Mouse (Mus musculus): Measurements from ENCODE around the gene Prrt4. TPM values are rescaled to one million over a fixed set of nuclear protein-coding genes. Genes with fewer than 3 reads are reported as not detected.
"Not testable (repeated sequence)": the region's sequence is repeated elsewhere in the genome, so short reads cannot be mapped to it uniquely, and the experiment has no call there.

Gene Prrt4
- polyA plus RNA-seq, 1 experiment = 0.52 TPM

DNA sequence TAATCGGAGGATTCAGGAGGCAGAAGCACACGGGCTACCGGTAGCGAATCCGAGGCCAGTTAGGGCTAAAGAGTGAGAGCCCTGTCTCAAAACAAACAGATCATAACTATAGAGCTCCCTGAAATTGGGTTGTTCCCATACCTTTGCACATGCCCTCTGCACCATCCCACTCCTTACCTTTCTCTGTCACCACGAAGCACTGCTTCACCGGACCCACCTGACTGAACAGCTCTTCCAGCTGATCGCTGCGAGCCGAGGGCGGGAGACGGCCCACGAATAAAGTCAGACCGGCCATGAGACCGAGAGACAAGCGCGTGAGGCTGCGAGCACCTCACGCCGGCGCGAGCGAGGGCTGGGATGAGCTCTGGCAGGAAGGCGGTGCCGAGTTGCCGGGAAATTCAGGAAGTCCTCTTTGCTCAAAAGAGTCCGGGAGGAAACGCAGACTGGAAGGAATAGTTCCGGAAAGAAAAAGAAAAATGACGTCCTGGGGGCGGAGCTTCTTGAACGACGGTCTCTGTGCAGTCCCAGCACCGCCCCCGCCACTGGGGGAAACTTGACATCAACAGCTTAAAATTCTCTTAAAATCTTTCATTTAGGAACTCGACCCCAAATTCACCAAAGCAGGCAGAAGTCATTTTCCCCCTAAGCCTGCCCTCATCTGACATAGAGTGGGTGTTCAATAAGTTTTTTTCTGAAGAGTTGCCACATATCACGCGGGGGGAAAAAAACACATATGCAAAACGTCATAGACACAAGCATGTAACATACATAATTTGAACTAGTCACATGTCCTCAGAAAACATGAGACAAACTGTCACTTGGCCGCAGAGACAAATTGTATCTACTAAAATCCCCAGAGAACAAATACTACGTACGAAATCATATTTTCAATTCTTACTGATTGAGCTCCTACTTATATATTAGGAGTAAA lies 14.8 kb downstream of the Prrt4 start, which contains the start of gene Rbm28:
Rbm28 (minus strand) TSS at position 693 of the 931 bp plus-strand sequence.
- Histone ChIP-seq H3K9me3 (replicated peaks; ENCODE audit: control insufficient read depth, insufficient read depth, low read length, poor library complexity, severe bottlenecking) (no peaks in the 10 kb centered on the region), H3K4me3 (ENCODE audit: low read depth, low read length) (peak within 1 kb of the TSS; percentile 89), H3K36me3 (ENCODE audit: control insufficient read depth, insufficient read depth, low read length, poor library complexity, severe bottlenecking) (peaks cover 6% of the 10 kb centered on the region), H3K4me1 (ENCODE audit: control insufficient read depth, insufficient read depth, low read length) (no peaks in the 10 kb centered on the region), H3K27ac (ENCODE audit: insufficient read depth, low read length) (no peak within 1 kb of the TSS), H3K9ac (ENCODE audit: low read depth, poor library complexity, severe bottlenecking) (peak within 1 kb of the TSS; percentile 54), H3K27me3 (ENCODE audit: control insufficient read depth, insufficient read depth, low read length, poor library complexity, severe bottlenecking) (no peaks in the 10 kb centered on the region; the same call in 1 of the 2 replicates)
- no peak for TF ChIP-seq CTCF (IDR thresholded peaks at IDR 0.05; ENCODE audit: low read depth, low read length)
- no peak for TF ChIP-seq EP300 (IDR thresholded peaks at IDR 0.05; ENCODE audit: insufficient read depth, low read depth, low read length)
- peak; percentile 67 for TF ChIP-seq POLR2A (IDR thresholded peaks at IDR 0.05; ENCODE audit: insufficient read depth, low read length)

DNA sequence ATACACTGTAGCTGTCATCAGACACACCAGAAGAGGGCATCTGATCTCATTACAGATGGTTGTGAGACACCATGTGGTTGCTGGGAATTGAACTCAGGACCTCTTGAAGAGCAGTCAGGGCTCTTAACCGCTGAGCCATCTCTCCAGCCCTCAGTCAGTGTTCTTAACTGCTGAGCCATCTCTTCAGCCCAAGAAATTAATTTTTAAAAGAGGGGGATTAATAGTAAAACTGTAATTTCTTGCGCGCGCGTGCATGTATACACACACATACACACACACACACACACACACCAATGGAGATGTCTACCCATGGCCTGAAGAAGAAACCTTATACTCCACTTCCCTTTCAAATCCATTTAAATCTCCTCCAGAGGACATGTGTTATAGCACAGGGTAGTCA lies 18.1 kb downstream of the Prrt4 start:
- not testable (repeated sequence) for H3K9ac ChIP-seq (ENCODE audit: low read depth, poor library complexity, severe bottlenecking); H3K9me3 ChIP-seq (replicated peaks; ENCODE audit: control insufficient read depth, insufficient read depth, low read length, poor library complexity, severe bottlenecking); H3K27ac ChIP-seq (ENCODE audit: insufficient read depth, low read length); H3K27me3 ChIP-seq (ENCODE audit: control insufficient read depth, insufficient read depth, low read length, poor library complexity, severe bottlenecking); H3K4me3 ChIP-seq (ENCODE audit: low read depth, low read length); H3K4me1 ChIP-seq (ENCODE audit: control insufficient read depth, insufficient read depth, low read length)
- peaks cover 34% of the 10 kb centered on the region for H3K36me3 ChIP-seq (ENCODE audit: control insufficient read depth, insufficient read depth, low read length, poor library complexity, severe bottlenecking)

DNA sequence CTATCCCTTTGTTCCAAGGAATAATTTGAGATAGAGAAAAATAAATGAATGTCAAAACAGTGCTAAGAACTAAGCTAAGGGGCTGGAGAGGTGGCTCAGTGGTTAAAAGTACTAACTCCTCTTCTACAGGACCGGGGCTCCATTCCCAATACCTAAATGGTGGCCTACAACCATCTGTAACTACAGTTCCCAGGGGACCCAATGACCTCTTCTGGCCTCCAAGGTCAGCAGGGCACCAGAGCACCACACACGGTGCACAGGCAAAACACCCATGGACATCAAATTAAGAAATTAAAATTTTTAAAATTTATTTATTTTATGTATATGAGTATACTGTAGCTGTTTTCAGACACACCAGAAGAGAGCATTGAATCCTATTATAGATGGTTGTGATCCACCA lies 18.6 kb downstream of the Prrt4 start:
- no peaks in the 10 kb centered on the region for H3K9me3 ChIP-seq (replicated peaks; ENCODE audit: control insufficient read depth, insufficient read depth, low read length, poor library complexity, severe bottlenecking)
- no peaks in the 10 kb centered on the region for H3K27me3 ChIP-seq (ENCODE audit: control insufficient read depth, insufficient read depth, low read length, poor library complexity, severe bottlenecking)
- TF ChIP-seq POLR2A (IDR thresholded peaks at IDR 0.05; ENCODE audit: insufficient read depth, low read length) (no peak), CTCF (IDR thresholded peaks at IDR 0.05; ENCODE audit: low read depth, low read length) (no peak), EP300 (IDR thresholded peaks at IDR 0.05; ENCODE audit: insufficient read depth, low read depth, low read length) (no peak)
- no peak overlapping the region for H3K27ac ChIP-seq (ENCODE audit: insufficient read depth, low read length)
- H3K9ac ChIP-seq (ENCODE audit: low read depth, poor library complexity, severe bottlenecking) = no peak overlapping the region
- no peak overlapping the region for H3K4me3 ChIP-seq (ENCODE audit: low read depth, low read length)
- H3K36me3 ChIP-seq (ENCODE audit: control insufficient read depth, insufficient read depth, low read length, poor library complexity, severe bottlenecking) = peaks cover 39% of the 10 kb centered on the region
- H3K4me1 ChIP-seq (ENCODE audit: control insufficient read depth, insufficient read depth, low read length) = no peaks in the 10 kb centered on the region

- H3K4me3 ChIP-seq (ENCODE audit: low read depth, low read length) = no peak overlapping the region
- H3K27ac ChIP-seq (ENCODE audit: insufficient read depth, low read length) = no peak overlapping the region
- no peaks in the 10 kb centered on the region for H3K4me1 ChIP-seq (ENCODE audit: control insufficient read depth, insufficient read depth, low read length)
- peaks cover 61% of the 10 kb centered on the region for H3K36me3 ChIP-seq (ENCODE audit: control insufficient read depth, insufficient read depth, low read length, poor library complexity, severe bottlenecking)
- TF ChIP-seq POLR2A (IDR thresholded peaks at IDR 0.05; ENCODE audit: insufficient read depth, low read length) (no peak), EP300 (IDR thresholded peaks at IDR 0.05; ENCODE audit: insufficient read depth, low read depth, low read length) (no peak), CTCF (IDR thresholded peaks at IDR 0.05; ENCODE audit: low read depth, low read length) (no peak)
- H3K9ac ChIP-seq (ENCODE audit: low read depth, poor library complexity, severe bottlenecking) = no peak overlapping the region
- H3K27me3 ChIP-seq (ENCODE audit: control insufficient read depth, insufficient read depth, low read length, poor library complexity, severe bottlenecking) = no peaks in the 10 kb centered on the region
- H3K9me3 ChIP-seq (replicated peaks; ENCODE audit: control insufficient read depth, insufficient read depth, low read length, poor library complexity, severe bottlenecking) = no peaks in the 10 kb centered on the region
These were observed 23.1 kb downstream of the Prrt4 start for GRCm38 (mm10) chr6:29156326-29156725.

DNA sequence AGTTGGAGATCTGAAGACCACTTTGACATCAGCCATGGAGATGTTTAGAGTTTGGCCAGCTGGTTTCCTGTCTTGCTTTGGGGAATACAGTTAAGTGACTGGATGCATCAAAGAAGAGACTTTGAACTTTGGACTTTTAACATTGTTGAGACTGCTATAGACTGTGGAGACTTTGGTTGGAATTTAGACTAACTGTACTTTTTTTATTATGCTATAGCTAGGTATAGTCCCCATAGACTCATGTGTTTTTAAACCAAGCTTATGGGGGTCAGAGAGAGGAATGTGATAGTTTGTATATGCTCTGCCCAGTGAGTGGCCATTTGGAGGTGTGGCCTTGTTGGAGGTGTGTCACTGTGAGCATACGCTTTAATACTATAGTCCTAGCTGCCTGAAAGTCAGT lies 29.4 kb downstream of the Prrt4 start:
- Histone ChIP-seq H3K27me3 (ENCODE audit: control insufficient read depth, insufficient read depth, low read length, poor library complexity, severe bottlenecking) (no peaks in the 10 kb centered on the region), H3K36me3 (ENCODE audit: control insufficient read depth, insufficient read depth, low read length, poor library complexity, severe bottlenecking) (peaks cover 27% of the 10 kb centered on the region), H3K27ac (ENCODE audit: insufficient read depth, low read length) (no peak overlapping the region), H3K4me3 (ENCODE audit: low read depth, low read length) (no peak overlapping the region), H3K9ac (ENCODE audit: low read depth, poor library complexity, severe bottlenecking) (no peak overlapping the region), H3K9me3 (replicated peaks; ENCODE audit: control insufficient read depth, insufficient read depth, low read length, poor library complexity, severe bottlenecking) (no peaks in the 10 kb centered on the region), H3K4me1 (ENCODE audit: control insufficient read depth, insufficient read depth, low read length) (no peaks in the 10 kb centered on the region)
- no peak for TF ChIP-seq EP300 (IDR thresholded peaks at IDR 0.05; ENCODE audit: insufficient read depth, low read depth, low read length)
- no peak for TF ChIP-seq CTCF (IDR thresholded peaks at IDR 0.05; ENCODE audit: low read depth, low read length)
- no peak for TF ChIP-seq POLR2A (IDR thresholded peaks at IDR 0.05; ENCODE audit: insufficient read depth, low read length)

DNA sequence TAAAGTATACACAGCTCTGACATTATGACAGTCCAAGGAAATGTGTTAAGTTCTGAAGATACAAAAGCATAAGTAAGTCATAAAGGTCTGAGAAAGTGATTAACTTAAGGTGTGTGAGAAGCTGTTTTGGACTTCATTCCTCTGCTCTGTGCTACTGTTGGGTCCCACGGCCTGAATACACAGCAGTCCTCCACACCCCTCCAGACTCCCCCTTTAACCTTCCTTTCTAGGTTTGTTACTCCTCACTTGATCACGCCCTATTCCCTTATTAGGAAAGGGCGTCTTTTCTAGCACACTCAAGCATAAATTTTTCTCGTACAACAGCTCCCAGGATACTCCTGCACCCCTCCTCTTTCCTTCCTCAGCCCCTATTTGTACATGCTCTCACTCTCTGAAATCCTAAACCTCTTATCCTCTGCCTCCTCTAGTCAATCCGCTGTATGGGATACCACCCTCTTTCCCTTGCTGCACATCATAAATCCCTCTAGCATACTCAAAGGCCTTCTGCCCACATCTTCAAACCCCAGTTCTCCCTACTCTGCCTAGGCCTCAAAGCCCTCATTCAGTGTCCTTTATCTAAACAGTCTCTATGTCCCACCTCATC lies 31.9 kb downstream of the Prrt4 start:
- H3K4me3 ChIP-seq (ENCODE audit: low read depth, low read length) = no peak overlapping the region
- no peak overlapping the region for H3K27ac ChIP-seq (ENCODE audit: insufficient read depth, low read length)
- no peaks in the 10 kb centered on the region for H3K9me3 ChIP-seq (replicated peaks; ENCODE audit: control insufficient read depth, insufficient read depth, low read length, poor library complexity, severe bottlenecking)
- H3K36me3 ChIP-seq (ENCODE audit: control insufficient read depth, insufficient read depth, low read length, poor library complexity, severe bottlenecking) = peaks cover 15% of the 10 kb centered on the region
- H3K4me1 ChIP-seq (ENCODE audit: control insufficient read depth, insufficient read depth, low read length) = no peaks in the 10 kb centered on the region
- TF ChIP-seq CTCF (IDR thresholded peaks at IDR 0.05; ENCODE audit: low read depth, low read length) = no peak
- no peak for TF ChIP-seq POLR2A (IDR thresholded peaks at IDR 0.05; ENCODE audit: insufficient read depth, low read length)
- TF ChIP-seq EP300 (IDR thresholded peaks at IDR 0.05; ENCODE audit: insufficient read depth, low read depth, low read length) = no peak
- H3K27me3 ChIP-seq (ENCODE audit: control insufficient read depth, insufficient read depth, low read length, poor library complexity, severe bottlenecking) = no peaks in the 10 kb centered on the region
- no peak overlapping the region for H3K9ac ChIP-seq (ENCODE audit: low read depth, poor library complexity, severe bottlenecking)
